Mouse (Mus musculus): ENCODE data around the gene Ddb1. TPM values are rescaled to one million over a fixed set of nuclear protein-coding genes. Genes with fewer than 3 reads are reported as not detected.

The Ddb1 gene
- polyA plus RNA-seq, 1 experiment, result 127 TPM

DNA sequence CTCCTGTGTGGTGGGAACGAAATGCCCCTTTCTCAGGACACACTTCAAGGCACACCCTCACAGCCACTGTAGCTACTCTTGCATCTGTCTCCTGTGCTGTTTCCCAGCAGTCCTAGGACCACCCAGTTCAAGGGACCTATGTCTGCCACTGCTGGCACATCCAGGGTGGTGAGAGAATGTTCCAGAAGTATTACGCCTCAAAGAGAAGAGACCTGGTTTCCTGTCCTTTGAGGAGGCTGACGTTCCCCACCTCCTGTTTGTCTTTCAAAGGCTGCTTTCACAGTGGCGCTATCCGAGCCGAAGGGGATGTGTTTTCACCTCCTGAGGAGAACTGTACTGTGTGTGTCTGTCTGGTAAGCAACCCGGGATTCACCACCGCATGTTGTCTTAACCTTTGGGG lies 43.0 kb downstream of the Ddb1 start:
- Histone ChIP-seq H3K4me1 (ENCODE audit: control insufficient read depth, insufficient read depth, low read length) (no peaks in the 10 kb centered on the region), H3K4me3 (replicated peaks; ENCODE audit: extremely low read depth, low read depth, low read length) (no peak overlapping the region)
- WGBS, result 63% methylated on average over 8 of the region's 8 CpGs
- no peak for DNase-seq
- TF ChIP-seq POLR2A (IDR thresholded peaks at IDR 0.05; ENCODE audit: borderline replicate concordance, extremely low read depth, low read depth, low read length) (no peak), CTCF (IDR thresholded peaks at IDR 0.05; ENCODE audit: insufficient read depth, low read length) (no peak)

DNA sequence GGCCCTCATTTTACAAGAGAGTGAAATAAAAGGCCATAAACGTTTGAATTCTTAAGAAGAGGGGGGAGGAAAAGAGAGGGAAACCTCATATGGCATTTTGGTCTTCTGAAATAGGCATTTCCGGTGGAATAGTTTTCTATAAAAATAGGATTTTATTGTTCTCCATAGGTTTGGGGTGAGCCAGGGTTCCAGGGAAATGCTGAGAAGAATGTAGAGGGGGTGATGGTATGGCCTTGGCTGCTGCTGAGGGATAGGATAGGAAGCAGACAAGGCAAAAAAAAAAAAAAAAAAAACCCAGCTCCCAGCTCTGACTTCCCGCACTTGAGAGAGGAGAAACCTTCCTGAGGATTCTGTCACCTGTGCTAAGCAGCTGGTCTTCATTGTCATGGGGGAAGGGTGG lies 50.9 kb downstream of the Ddb1 start:
- 47% methylated on average over 3 of the region's 3 CpGs for WGBS
- no peak for DNase-seq
- no peaks in the 10 kb centered on the region for H3K4me1 ChIP-seq (ENCODE audit: control insufficient read depth, insufficient read depth, low read length)
- H3K4me3 ChIP-seq (replicated peaks; ENCODE audit: extremely low read depth, low read depth, low read length), result no peak overlapping the region
- no peak for TF ChIP-seq POLR2A (IDR thresholded peaks at IDR 0.05; ENCODE audit: borderline replicate concordance, extremely low read depth, low read depth, low read length)
- no peak for TF ChIP-seq CTCF (IDR thresholded peaks at IDR 0.05; ENCODE audit: insufficient read depth, low read length)

DNA sequence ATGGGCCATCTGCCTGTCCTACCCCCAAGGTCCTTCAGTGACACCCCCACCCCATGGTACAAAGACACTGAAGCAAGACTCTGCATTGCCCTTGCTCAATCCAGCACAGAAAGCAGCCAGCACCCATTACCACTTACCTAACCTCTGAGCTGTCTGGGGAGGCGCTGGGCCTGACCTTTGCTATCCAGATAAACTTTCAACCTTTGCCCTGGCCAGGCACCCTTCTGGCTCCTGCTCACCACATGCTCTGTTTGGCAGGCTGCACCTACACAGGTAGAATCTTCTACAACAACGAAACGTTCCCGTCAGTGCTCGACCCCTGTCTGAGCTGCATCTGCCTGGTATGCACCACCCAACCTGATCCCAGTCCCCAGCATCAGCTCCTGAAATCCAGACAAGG lies 52.6 kb downstream of the Ddb1 start:
- H3K4me1 ChIP-seq (ENCODE audit: control insufficient read depth, insufficient read depth, low read length), result no peaks in the 10 kb centered on the region
- no peak for TF ChIP-seq CTCF (IDR thresholded peaks at IDR 0.05; ENCODE audit: insufficient read depth, low read length)
- no peak for TF ChIP-seq POLR2A (IDR thresholded peaks at IDR 0.05; ENCODE audit: borderline replicate concordance, extremely low read depth, low read depth, low read length)
- no peak overlapping the region for H3K4me3 ChIP-seq (replicated peaks; ENCODE audit: extremely low read depth, low read depth, low read length)
- WGBS, result 59% methylated on average over 5 of the region's 5 CpGs
- no peak for DNase-seq

DNA sequence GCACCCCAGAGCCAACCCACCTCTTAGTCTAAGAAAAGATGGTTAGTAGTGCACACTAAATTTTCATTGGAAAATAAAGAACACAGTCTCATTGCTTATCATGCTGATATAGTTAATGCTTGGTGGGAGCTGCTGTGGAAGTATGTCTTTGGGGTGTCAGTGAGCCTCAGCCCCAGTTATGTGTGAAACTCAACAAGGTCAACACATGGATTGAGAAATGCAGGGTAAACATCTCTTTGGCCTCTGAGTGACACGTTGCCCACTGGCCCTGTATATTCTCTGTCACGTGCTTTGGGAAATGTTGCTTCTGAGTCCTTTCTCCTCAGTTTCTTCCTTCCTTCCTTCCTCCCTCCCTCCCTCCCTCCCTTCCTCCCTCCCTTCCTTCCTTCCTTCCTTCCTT lies 53.3 kb downstream of the Ddb1 start:
- TF ChIP-seq CTCF (IDR thresholded peaks at IDR 0.05; ENCODE audit: insufficient read depth, low read length) (no peak), POLR2A (IDR thresholded peaks at IDR 0.05; ENCODE audit: borderline replicate concordance, extremely low read depth, low read depth, low read length) (no peak)
- no peak overlapping the region for H3K4me3 ChIP-seq (replicated peaks; ENCODE audit: extremely low read depth, low read depth, low read length)
- 26% methylated on average over 2 of the region's 2 CpGs for WGBS
- H3K4me1 ChIP-seq (ENCODE audit: control insufficient read depth, insufficient read depth, low read length), result no peaks in the 10 kb centered on the region
- DNase-seq, result no peak

DNA sequence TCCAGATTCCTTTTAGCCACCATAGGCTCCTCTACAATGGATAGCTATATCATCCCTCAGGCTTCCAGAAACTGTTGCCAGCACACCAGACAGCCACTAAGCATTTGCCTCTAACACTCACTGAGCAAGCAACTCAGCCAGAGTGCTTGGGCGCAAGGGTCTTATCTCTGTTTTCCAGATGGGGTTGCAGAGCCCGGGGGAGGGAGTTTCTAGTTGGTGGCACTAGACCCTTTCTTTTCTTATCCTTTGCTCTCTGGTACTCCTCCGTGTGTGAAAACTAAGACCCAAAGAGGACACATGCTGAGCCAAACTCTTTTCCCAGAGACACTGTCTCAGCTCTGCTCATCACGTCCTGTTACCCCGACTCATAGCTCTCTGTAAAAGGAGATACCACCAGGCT lies 56.2 kb downstream of the Ddb1 start:
- no peak for TF ChIP-seq POLR2A (IDR thresholded peaks at IDR 0.05; ENCODE audit: borderline replicate concordance, extremely low read depth, low read depth, low read length)
- TF ChIP-seq CTCF (IDR thresholded peaks at IDR 0.05; ENCODE audit: insufficient read depth, low read length), result no peak
- WGBS, result 69% methylated on average over 5 of the region's 5 CpGs

DNA sequence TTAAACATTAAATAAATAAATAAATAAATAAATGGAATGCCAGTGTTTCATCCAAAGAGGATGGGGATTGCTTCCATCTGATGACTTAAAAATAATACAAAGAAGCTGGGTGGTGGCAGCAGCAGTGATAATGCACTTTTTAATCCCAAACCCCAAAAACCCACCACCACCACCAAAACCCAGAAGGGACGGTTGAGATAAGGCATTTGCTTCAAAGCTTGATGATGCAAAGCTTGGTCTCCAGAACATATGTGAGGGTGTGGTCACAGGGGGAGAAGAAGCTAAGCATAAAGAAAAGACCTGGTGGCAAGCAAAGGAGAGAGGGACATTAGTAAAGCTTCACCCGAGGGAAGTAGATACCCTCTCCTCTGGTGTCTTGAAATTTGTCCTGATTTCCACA lies 56.8 kb downstream of the Ddb1 start:
- 74% methylated on average over 2 of the region's 2 CpGs for WGBS
- H3K4me1 ChIP-seq (ENCODE audit: control insufficient read depth, insufficient read depth, low read length), result no peaks in the 10 kb centered on the region
- no peak overlapping the region for H3K4me3 ChIP-seq (replicated peaks; ENCODE audit: extremely low read depth, low read depth, low read length)
- DNase-seq, result no peak
- no peak for TF ChIP-seq CTCF (IDR thresholded peaks at IDR 0.05; ENCODE audit: insufficient read depth, low read length)
- TF ChIP-seq POLR2A (IDR thresholded peaks at IDR 0.05; ENCODE audit: borderline replicate concordance, extremely low read depth, low read depth, low read length), result no peak

More for the DNA sequence above, 56.2 kb downstream of the Ddb1 start:
- Histone ChIP-seq H3K4me1 (ENCODE audit: control insufficient read depth, insufficient read depth, low read length) (no peaks in the 10 kb centered on the region), H3K4me3 (replicated peaks; ENCODE audit: extremely low read depth, low read depth, low read length) (no peak overlapping the region)
- DNase-seq, result no peak

DNA sequence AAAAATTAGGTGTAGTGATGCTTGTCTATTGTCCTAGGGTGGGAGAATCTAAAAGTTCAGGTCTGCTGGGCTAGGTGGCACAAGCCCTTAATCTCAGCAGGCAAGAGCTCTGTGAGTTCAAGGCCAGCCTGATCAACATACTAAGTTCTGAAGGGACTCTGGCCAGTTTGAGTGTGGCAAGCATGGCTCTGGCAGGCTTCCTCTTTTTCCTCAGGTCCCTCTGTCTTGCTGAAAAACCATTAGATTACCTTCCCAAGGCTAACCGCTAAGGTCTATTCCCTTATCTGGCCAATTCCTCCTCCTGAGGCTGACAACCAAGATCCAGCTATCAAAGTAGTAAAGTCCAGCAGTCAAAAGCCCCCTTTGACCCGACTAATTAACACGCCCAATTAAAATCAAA lies 57.5 kb downstream of the Ddb1 start:
- no peak for TF ChIP-seq CTCF (IDR thresholded peaks at IDR 0.05; ENCODE audit: insufficient read depth, low read length)
- no peak for TF ChIP-seq POLR2A (IDR thresholded peaks at IDR 0.05; ENCODE audit: borderline replicate concordance, extremely low read depth, low read depth, low read length)
- no peak for DNase-seq
- H3K4me1 ChIP-seq (ENCODE audit: control insufficient read depth, insufficient read depth, low read length), result no peaks in the 10 kb centered on the region
- H3K4me3 ChIP-seq (replicated peaks; ENCODE audit: extremely low read depth, low read depth, low read length), result no peak overlapping the region
- 48% methylated on average over 3 of the region's 3 CpGs for WGBS

DNA sequence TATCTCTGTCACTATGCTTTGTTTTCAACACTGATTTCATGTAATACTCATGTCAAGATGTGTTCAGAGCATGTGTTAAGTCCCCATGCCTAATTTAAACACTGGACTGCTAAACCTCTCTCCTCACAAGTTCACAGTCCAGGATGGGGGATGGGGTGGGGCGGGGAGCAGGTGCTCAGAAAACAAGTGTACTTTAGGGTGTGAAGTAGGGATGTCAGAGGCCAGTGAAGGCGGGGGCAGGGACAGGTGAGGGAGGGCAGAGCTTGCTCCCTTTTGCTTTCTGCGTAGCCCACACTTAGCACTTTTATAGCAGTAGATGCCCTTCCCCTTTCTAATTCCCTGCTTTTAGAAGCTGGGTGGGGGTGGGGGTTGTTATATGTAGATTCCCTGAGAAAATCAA lies 60.0 kb downstream of the Ddb1 start:
- TF ChIP-seq POLR2A (IDR thresholded peaks at IDR 0.05; ENCODE audit: borderline replicate concordance, extremely low read depth, low read depth, low read length), result no peak
- no peak for TF ChIP-seq CTCF (IDR thresholded peaks at IDR 0.05; ENCODE audit: insufficient read depth, low read length)
- Histone ChIP-seq H3K4me3 (replicated peaks; ENCODE audit: extremely low read depth, low read depth, low read length) (no peak overlapping the region), H3K4me1 (ENCODE audit: control insufficient read depth, insufficient read depth, low read length) (no peaks in the 10 kb centered on the region)
- WGBS, result 50% methylated on average over 3 of the region's 3 CpGs
- DNase-seq, result no peak

DNA sequence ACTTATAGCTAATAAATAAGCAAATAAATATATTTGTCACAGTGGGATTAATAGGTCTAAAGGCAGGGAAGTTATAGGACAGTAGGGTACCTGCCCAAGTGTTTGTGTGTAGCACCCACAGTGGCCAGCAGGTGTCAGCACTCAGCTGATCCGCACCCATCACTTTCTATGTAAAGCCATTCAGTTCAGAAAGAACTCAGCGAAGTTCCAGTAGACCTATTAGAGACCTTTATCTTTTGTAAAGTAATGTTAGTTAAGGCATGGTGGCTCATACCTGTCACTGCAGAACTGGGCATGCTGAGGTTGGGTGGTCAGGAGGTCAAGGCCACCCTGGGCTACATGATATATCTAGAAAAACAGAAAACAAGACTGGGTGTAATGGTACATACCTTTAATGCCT lies 60.4 kb downstream of the Ddb1 start:
- peak; percentile 47 for DNase-seq
- Histone ChIP-seq H3K4me3 (replicated peaks; ENCODE audit: extremely low read depth, low read depth, low read length) (no peak overlapping the region), H3K4me1 (ENCODE audit: control insufficient read depth, insufficient read depth, low read length) (no peaks in the 10 kb centered on the region)
- peak; percentile 96 for TF ChIP-seq CTCF (IDR thresholded peaks at IDR 0.05; ENCODE audit: insufficient read depth, low read length)
- no peak for TF ChIP-seq POLR2A (IDR thresholded peaks at IDR 0.05; ENCODE audit: borderline replicate concordance, extremely low read depth, low read depth, low read length)
- WGBS, result 11% methylated on average over 2 of the region's 2 CpGs

DNA sequence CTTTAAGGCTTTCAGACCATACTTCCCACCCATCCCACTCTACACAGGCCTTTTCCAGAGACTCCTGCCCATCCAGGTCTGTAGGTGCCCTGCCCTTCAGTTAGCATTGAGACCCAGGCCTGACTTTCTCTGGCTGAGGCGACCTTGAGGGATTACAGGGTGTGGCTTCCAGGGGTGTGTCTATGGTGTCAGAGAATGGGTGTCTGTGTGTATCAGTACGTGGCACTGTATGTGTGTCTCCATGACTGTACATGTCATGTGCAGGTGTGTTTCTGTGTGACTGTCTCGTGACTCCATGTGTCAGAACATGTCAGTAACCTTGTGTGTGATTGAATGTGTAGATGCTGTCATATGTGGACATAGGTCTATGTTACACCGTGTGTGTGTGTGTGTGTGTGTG lies 66.2 kb downstream of the Ddb1 start:
- Histone ChIP-seq H3K4me1 (ENCODE audit: control insufficient read depth, insufficient read depth, low read length) (no peaks in the 10 kb centered on the region), H3K4me3 (replicated peaks; ENCODE audit: extremely low read depth, low read depth, low read length) (no peak overlapping the region)
- WGBS, result 83% methylated on average over 4 of the region's 4 CpGs
- DNase-seq, result no peak
- TF ChIP-seq CTCF (IDR thresholded peaks at IDR 0.05; ENCODE audit: insufficient read depth, low read length) (no peak), POLR2A (IDR thresholded peaks at IDR 0.05; ENCODE audit: borderline replicate concordance, extremely low read depth, low read depth, low read length) (no peak)

Measured in lung, adult 2 months (tissue).